Mouse (Mus musculus) megakaryocyte, adult 5-6 weeks (primary cell): Measurements from ENCODE around the gene Ecpas. TPM values are rescaled to one million over a fixed set of nuclear protein-coding genes. Genes with fewer than 3 reads are reported as not detected.

ENCODE experiments used
- ATAC-seq: 2 replicates; pipeline ENCODE4 v1.8.0; 2016; ENCODE audit warnings: mild to moderate bottlenecking, inconsistent platforms; ENCODE audit not compliant: poor library complexity, severe bottlenecking
- total RNA-seq, 2 experiments: library from RNA; stranded (forward) in 1 of 2; stranded (reverse) in 1 of 2; fragments of 153-499, 151-499 nt in 1 of 2; fragments of 221-1000, 200-1000 nt in 1 of 2; gene quantifications; 2 replicates each; pipeline versions ENCODE4 v1.2.3 to v1.2.4; 2015 to 2017

The Ecpas gene
- total RNA-seq, 2 experiments from 2014 or later: 43.3 to 76.1 TPM

DNA sequence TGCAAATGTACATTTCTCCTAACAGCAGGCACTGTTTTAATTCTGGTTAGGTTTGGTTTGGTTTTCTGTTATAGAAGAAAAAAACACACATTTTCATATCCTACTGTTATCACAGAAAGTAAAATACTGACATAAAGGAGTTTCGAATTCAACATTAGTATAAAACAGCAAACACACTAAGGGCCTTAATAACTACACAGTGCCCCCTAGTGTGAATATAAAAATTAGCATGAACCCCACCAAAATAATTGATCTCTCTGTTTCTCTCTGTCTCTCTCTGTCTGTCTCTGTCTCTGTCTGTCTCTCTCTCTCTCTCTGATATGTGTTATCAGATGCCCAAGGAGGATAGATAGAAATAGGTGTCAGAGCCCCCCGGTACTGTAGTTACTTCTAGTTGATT, 163.0 kb downstream of the Ecpas start:
- no peak for ATAC-seq

GRCm38 (mm10) chr4:58749101-58749500, 163.4 kb downstream of the Ecpas start:
- ATAC-seq: no peak

Other genes with a start within 250 kb of the Ecpas start
- 0.16 TPM in 1 of 2 replicates, not detected in the other for gene Olfr267, start 125.0 kb downstream of the Ecpas start, total RNA-seq (2015)
- gene Olfr267, start 125.0 kb downstream of the Ecpas start, total RNA-seq (2017): not detected in 2 replicates
- gene Zkscan16, start 30.9 kb upstream of the Ecpas start, total RNA-seq (2015): not detected in 2 replicates
- not detected in 2 replicates for gene Zkscan16, start 30.9 kb upstream of the Ecpas start, total RNA-seq (2017)
- 33.1 and 36.4 TPM in 2 replicates for gene Ptgr1, start 74.4 kb upstream of the Ecpas start, total RNA-seq (2015)
- gene Ptgr1, start 74.4 kb upstream of the Ecpas start, total RNA-seq (2017): 25.7 and 29.0 TPM in 2 replicates
- gene Dnajc25, start 82.3 kb upstream of the Ecpas start, total RNA-seq (2015): 11.2 and 11.8 TPM in 2 replicates
- 13.0 and 14.6 TPM in 2 replicates for gene Dnajc25, start 82.3 kb upstream of the Ecpas start, total RNA-seq (2017)
- gene Gm20503, start 90.5 kb upstream of the Ecpas start, total RNA-seq (2015): not detected in 2 replicates
- gene Gm20503, start 90.5 kb upstream of the Ecpas start, total RNA-seq (2017): not detected in 2 replicates
- 266 and 325 TPM in 2 replicates for gene Gng10, start 122.3 kb upstream of the Ecpas start, total RNA-seq (2015)
- 179 and 182 TPM in 2 replicates for gene Gng10, start 122.3 kb upstream of the Ecpas start, total RNA-seq (2017)
- not detected in 2 replicates for gene AI481877, start 226.2 kb upstream of the Ecpas start, total RNA-seq (2015)
- gene AI481877, start 226.2 kb upstream of the Ecpas start, total RNA-seq (2017): not detected in 2 replicates